Mouse (Mus musculus): ENCODE results near the gene Ctla4. TPM values are rescaled to one million over a fixed set of nuclear protein-coding genes. Genes with fewer than 3 reads are reported as not detected.

Ctla4 gene
- polyA plus RNA-seq, 2 experiments from 2014 or later, result 274 to 291 TPM

GRCm38 (mm10) chr1:60866043-60866442 lies 20.8 kb upstream of the Ctla4 start:
- ATAC-seq, result no peak

- peak; percentile 85 for ATAC-seq
These were observed 18.2 kb upstream of the Ctla4 start for GRCm38 (mm10) chr1:60868333-60869277.

GRCm38 (mm10) chr1:60875267-60875666 lies 11.5 kb upstream of the Ctla4 start:
- ATAC-seq, result peak; percentile 62

- ATAC-seq, result no peak
These were observed 6.5 kb upstream of the Ctla4 start for GRCm38 (mm10) chr1:60880116-60880867.

GRCm38 (mm10) chr1:60882792-60883191 lies 4.0 kb upstream of the Ctla4 start:
- ATAC-seq, result peak; percentile 69

- no peak for ATAC-seq
These were observed 3.5 kb upstream of the Ctla4 start for GRCm38 (mm10) chr1:60883279-60883678.

- no peak for ATAC-seq
These were observed 2.2 kb upstream of the Ctla4 start for GRCm38 (mm10) chr1:60884611-60885010.

GRCm38 (mm10) chr1:60898127-60898932 lies 11.5 kb downstream of the Ctla4 start:
- peak; percentile 70 for ATAC-seq

GRCm38 (mm10) chr1:60898933-60899210 lies 12.1 kb downstream of the Ctla4 start:
- ATAC-seq, result no peak

GRCm38 (mm10) chr1:60899244-60899643 lies 12.4 kb downstream of the Ctla4 start:
- peak; percentile 25 for ATAC-seq

- ATAC-seq, result peak; percentile 33
These were observed 15.7 kb downstream of the Ctla4 start for GRCm38 (mm10) chr1:60902547-60902946.

- no peak for ATAC-seq
These were observed 16.3 kb downstream of the Ctla4 start for GRCm38 (mm10) chr1:60903126-60903525.

- ATAC-seq, result peak; percentile 13
These were observed 17.7 kb downstream of the Ctla4 start for GRCm38 (mm10) chr1:60904456-60904978.

GRCm38 (mm10) chr1:60907466-60907865 lies 20.7 kb downstream of the Ctla4 start:
- ATAC-seq, result peak; percentile 15

- ATAC-seq, result peak; percentile 41
These were observed 22.0 kb downstream of the Ctla4 start for GRCm38 (mm10) chr1:60908751-60909161.

GRCm38 (mm10) chr1:60909746-60910145 lies 22.9 kb downstream of the Ctla4 start:
- no peak for ATAC-seq

- peak; percentile 38 for ATAC-seq
These were observed 24.0 kb downstream of the Ctla4 start for GRCm38 (mm10) chr1:60910796-60911195.

- peak; percentile 16 for ATAC-seq
These were observed 24.8 kb downstream of the Ctla4 start for GRCm38 (mm10) chr1:60911631-60912030.

- peak; percentile 50 for ATAC-seq
These were observed 26.5 kb downstream of the Ctla4 start for GRCm38 (mm10) chr1:60913305-60913704.

- ATAC-seq, result peak; percentile 26
These were observed 29.5 kb downstream of the Ctla4 start for GRCm38 (mm10) chr1:60916281-60916781.

- ATAC-seq, result peak; percentile 47
These were observed 33.9 kb downstream of the Ctla4 start for GRCm38 (mm10) chr1:60920493-60921355.
